Mouse (Mus musculus): ENCODE measurements at regions not wholly inside any gene's neighbourhood (a gene's known extent, or its start where the extent isn't known, plus 50 kb on each side); places are given as distances from the start of the nearest gene placed in this dataset.

GRCm38 (mm10) chr1:80131354-80131753 lies 86.9 kb downstream of the Fam124b start:
- intact Hi-C loops (cut with DNase I), result no loop called here
- no peak for DNase-seq
- TF ChIP-seq CTCF (IDR thresholded peaks at IDR 0.05), result no peak
- Histone ChIP-seq H3K27ac (no peak overlapping the region), H3K4me3 (no peak overlapping the region)

- DNase-seq, result no peak
- intact Hi-C loops (cut with DNase I), result no loop called here
Observed at GRCm38 (mm10) chr1:80123966-80124365, 94.3 kb downstream of the Fam124b start.

GRCm38 (mm10) chr1:80115913-80116312 lies 102.4 kb downstream of the Fam124b start:
- no peak for TF ChIP-seq CTCF (IDR thresholded peaks at IDR 0.05)
- Histone ChIP-seq H3K27ac (no peak overlapping the region), H3K4me3 (no peak overlapping the region)
- intact Hi-C loops (cut with DNase I), result no loop called here
- DNase-seq, result no peak

More at GRCm38 (mm10) chr1:80123966-80124365, 94.3 kb downstream of the Fam124b start:
- no peak for TF ChIP-seq CTCF (IDR thresholded peaks at IDR 0.05)
- Histone ChIP-seq H3K27ac (no peak overlapping the region), H3K4me3 (no peak overlapping the region)

GRCm38 (mm10) chr1:80107747-80108476 lies 110.4 kb downstream of the Fam124b start:
- H3K4me3 ChIP-seq, result no peak overlapping the region
- no peak for DNase-seq
- intact Hi-C loops (cut with DNase I), result loop anchor here (5.0 kb wide), 1 partner anchor 111 kb away; no protein-coding TSS in a partner anchor
- H3K27ac ChIP-seq, result no peak overlapping the region
- TF ChIP-seq CTCF (IDR thresholded peaks at IDR 0.05), result no peak

GRCm38 (mm10) chr1:80106269-80106668 lies 112.0 kb downstream of the Fam124b start:
- DNase-seq, result no peak
- intact Hi-C loops (cut with DNase I), result loop anchor here (1.0 to 5.0 kb wide), 2 partner anchors 109 to 320 kb away; no protein-coding TSS in a partner anchor
- H3K4me3 ChIP-seq, result no peak overlapping the region
- no peak overlapping the region for H3K27ac ChIP-seq
- TF ChIP-seq CTCF (IDR thresholded peaks at IDR 0.05), result peak; percentile 68

- intact Hi-C loops (cut with DNase I), result loop anchor here (10.0 kb wide), 1 partner anchor 83 kb away; no protein-coding TSS in a partner anchor
- DNase-seq, result no peak
- H3K27ac ChIP-seq, result no peak overlapping the region
- TF ChIP-seq CTCF (IDR thresholded peaks at IDR 0.05), result no peak
- H3K4me3 ChIP-seq, result no peak overlapping the region
Observed at GRCm38 (mm10) chr1:80098266-80098665, 120.0 kb downstream of the Fam124b start.

GRCm38 (mm10) chr1:80091800-80092199 lies 126.5 kb downstream of the Fam124b start:
- intact Hi-C loops (cut with DNase I), result loop anchor here (10.0 kb wide), 1 partner anchor 77 kb away; no protein-coding TSS in a partner anchor
- TF ChIP-seq CTCF (IDR thresholded peaks at IDR 0.05), result no peak
- DNase-seq, result no peak
- H3K4me3 ChIP-seq, result no peak overlapping the region
- H3K27ac ChIP-seq, result peak overlapping the region; percentile 28; the same call in 1 of the 2 replicates

- no peak overlapping the region for H3K4me3 ChIP-seq
- peak overlapping the region; percentile 35 for H3K27ac ChIP-seq
- intact Hi-C loops (cut with DNase I), result loop anchor here (10.0 kb wide), 1 partner anchor 77 kb away; no protein-coding TSS in a partner anchor
- TF ChIP-seq CTCF (IDR thresholded peaks at IDR 0.05), result no peak
- DNase-seq, result peak; percentile 28
Observed at GRCm38 (mm10) chr1:80091350-80091749, 126.9 kb downstream of the Fam124b start.

- intact Hi-C loops (cut with DNase I), result no loop called here
- no peak overlapping the region for H3K27ac ChIP-seq
Observed at GRCm38 (mm10) chr1:80088651-80089050, 129.6 kb downstream of the Fam124b start.

GRCm38 (mm10) chr1:80076357-80076756 lies 141.9 kb downstream of the Fam124b start:
- H3K4me3 ChIP-seq, result no peak overlapping the region
- no peak for TF ChIP-seq CTCF (IDR thresholded peaks at IDR 0.05)
- no peak for DNase-seq
- H3K27ac ChIP-seq, result no peak overlapping the region
- intact Hi-C loops (cut with DNase I), result no loop called here

More at GRCm38 (mm10) chr1:80088651-80089050, 129.6 kb downstream of the Fam124b start:
- H3K4me3 ChIP-seq, result no peak overlapping the region
- no peak for TF ChIP-seq CTCF (IDR thresholded peaks at IDR 0.05)
- DNase-seq, result no peak

- no peak for DNase-seq
- intact Hi-C loops (cut with DNase I), result no loop called here
- no peak overlapping the region for H3K4me3 ChIP-seq
- H3K27ac ChIP-seq, result peak overlapping the region; percentile 46
- TF ChIP-seq CTCF (IDR thresholded peaks at IDR 0.05), result no peak
Observed at GRCm38 (mm10) chr1:80074376-80074775, 143.9 kb downstream of the Fam124b start.

- DNase-seq, result no peak
- TF ChIP-seq CTCF (IDR thresholded peaks at IDR 0.05), result no peak
- peak overlapping the region; percentile 46; the same call in 1 of the 2 replicates for H3K27ac ChIP-seq
- intact Hi-C loops (cut with DNase I), result no loop called here
- no peak overlapping the region for H3K4me3 ChIP-seq
Observed at GRCm38 (mm10) chr1:80073950-80074349, 144.3 kb downstream of the Fam124b start.

- intact Hi-C loops (cut with DNase I), result no loop called here
- Histone ChIP-seq H3K4me3 (no peak overlapping the region), H3K27ac (no peak overlapping the region)
- DNase-seq, result no peak
- no peak for TF ChIP-seq CTCF (IDR thresholded peaks at IDR 0.05)
Observed at GRCm38 (mm10) chr1:80069141-80069540, 149.1 kb downstream of the Fam124b start.
